13 mouse cellular contexts compared by ENCODE assay signal in genomic region chr8:58886405-58886804, GRCm38 (mm10). TPM values are rescaled to one million over a fixed set of nuclear protein-coding genes. Genes with fewer than 3 reads are reported as not detected.
DNase-seq lines count a peak whose midpoint lies in the region; ATAC-seq and TF ChIP-seq lines count a peak whose summit lies in the region.
"Had no signal": no experiment of that assay in that cellular context is flagged by ENCODE, and none has a peak within 500 bp of the region (broad histone marks: within the 10 kb centered on the region; RNA-seq: fewer than 3 reads in every experiment).

No protein-coding gene starts in this region.

- no peak overlapping the region for H3K27ac ChIP-seq in kidney, embryonic 15.5 days
- no peak overlapping the region for H3K27ac ChIP-seq in ES-E14 (ENCODE audit: insufficient read depth, low read depth, low read length, poor library complexity, severe bottlenecking)
- H3K27ac ChIP-seq: embryonic facial prominence, embryonic 15.5 days; hindbrain, embryonic 15.5 days had no signal

- H3K4me1 ChIP-seq in kidney, embryonic 15.5 days, result no peaks in the 10 kb centered on the region
- H3K4me1 ChIP-seq in ES-E14 (ENCODE audit: control insufficient read depth in 2 of 2, insufficient read depth in 2 of 2, low read length in 2 of 2, poor library complexity in 1 of 2), result no peaks in the 10 kb centered on the region
- H3K4me1 ChIP-seq: embryonic facial prominence, embryonic 15.5 days; hindbrain, embryonic 15.5 days had no signal

- H3K9me3 ChIP-seq in kidney, embryonic 15.5 days (replicated peaks), result no peaks in the 10 kb centered on the region
- no peaks in the 10 kb centered on the region for H3K9me3 ChIP-seq in ES-E14 (ENCODE audit: control insufficient read depth, insufficient read depth, low read depth, low read length)
- H3K9me3 ChIP-seq: embryonic facial prominence, embryonic 15.5 days; hindbrain, embryonic 15.5 days had no signal

- H3K36me3 ChIP-seq in kidney, embryonic 15.5 days, result no peaks in the 10 kb centered on the region
- no peaks in the 10 kb centered on the region for H3K36me3 ChIP-seq in ES-E14 (ENCODE audit: control insufficient read depth, insufficient read depth, low read length, poor library complexity, severe bottlenecking)
- H3K36me3 ChIP-seq: embryonic facial prominence, embryonic 15.5 days; hindbrain, embryonic 15.5 days had no signal

- H3K4me2 ChIP-seq in kidney, embryonic 15.5 days, result no peak overlapping the region
- H3K4me2 ChIP-seq: embryonic facial prominence, embryonic 15.5 days; hindbrain, embryonic 15.5 days had no signal

- in situ Hi-C loops in ES-E14 (cut with MboI; ENCODE audit: low sequenced_read_pairs in 2 of 2, unreplicated experiment in 2 of 2), result no loop called here

- H3K9ac ChIP-seq in kidney, embryonic 15.5 days, result no peak overlapping the region
- H3K9ac ChIP-seq in ES-E14 (ENCODE audit: insufficient read depth, low read depth, low read length, poor library complexity, severe bottlenecking), result no peak overlapping the region
- H3K9ac ChIP-seq: embryonic facial prominence, embryonic 15.5 days; hindbrain, embryonic 15.5 days had no signal

- H3K4me3 ChIP-seq in kidney, embryonic 15.5 days (replicated peaks), result no peak overlapping the region
- H3K4me3 ChIP-seq in ES-E14 (ENCODE audit: insufficient read depth in 1 of 2, low read depth in 1 of 2, low read length in 2 of 2, poor library complexity in 1 of 2, severe bottlenecking in 1 of 2), result no peak overlapping the region
- H3K4me3 ChIP-seq: embryonic facial prominence, embryonic 15.5 days; hindbrain, embryonic 15.5 days had no signal

- peak; percentile 52 to 79 for DNase-seq in cerebellum, postnatal 10 days
- no peak for DNase-seq in cerebellum, adult 8-10 months
- peak; percentile 6 for DNase-seq in kidney, postnatal 10 days
- DNase-seq in ES-E14 (ENCODE audit: low read depth, low spot score), result peak; percentile 6
- DNase-seq in embryo, embryonic 9.5 days (ENCODE audit: extremely low spot score), result peak; percentile 15
- no peak for DNase-seq in testis, postnatal 10 days (ENCODE audit: low spot score)
- DNase-seq: adrenal gland, postnatal 25 days had no signal

- WGBS in kidney, embryonic 15.5 days, result 9% methylated on average over 1 of the region's 1 CpGs

- H3K27me3 ChIP-seq in kidney, embryonic 15.5 days, result no peaks in the 10 kb centered on the region
- H3K27me3 ChIP-seq: embryonic facial prominence, embryonic 15.5 days; hindbrain, embryonic 15.5 days had no signal

- ATAC-seq in kidney, embryonic 15.5 days (replicated peaks; ENCODE audit: low FRiP score), result no peak
- no peak for ATAC-seq in megakaryocyte progenitor cell, adult 5-6 weeks (replicated peaks; ENCODE audit: poor library complexity)

TF ChIP-seq in ES-E14, 5 proteins besides CTCF, POLR2A, EP300 and RAD21:
- TF ChIP-seq CHD2 (IDR thresholded peaks at IDR 0.05; ENCODE audit: low read depth, low read length) (no peak), MAFK (IDR thresholded peaks at IDR 0.05; ENCODE audit: insufficient read depth, low read depth, low read length) (no peak), HCFC1 (IDR thresholded peaks at IDR 0.05; ENCODE audit: borderline replicate concordance, insufficient read depth, low read length) (no peak), ZNF384 (IDR thresholded peaks at IDR 0.05; ENCODE audit: low read depth, low read length) (no peak), ZC3H11A (IDR thresholded peaks at IDR 0.05; ENCODE audit: borderline replicate concordance, low read depth, low read length) (no peak)

RNA-seq across cellular contexts. Expression of gene BC030500, which starts 25.1 kb away (rescaled TPM):
- 2.6 and 3.5 TPM in 2 replicates for polyA plus RNA-seq in kidney, embryonic 15.5 days (2015; fragmentation: Nextera tagmentation; extraction: Ambion mirVana)
- total RNA-seq in ES-E14 (2012; rRNA removed), result not detected in 2 replicates
- not detected in 2 replicates for total RNA-seq in megakaryocyte progenitor cell, adult 5-6 weeks (2015)
- not detected in 2 replicates for total RNA-seq in megakaryocyte progenitor cell, adult 5-6 weeks (2017)
- total RNA-seq: adrenal gland, postnatal 25 days; neutrophil, adult 5-6 weeks had no signal
- polyA plus RNA-seq: gonadal fat pad, adult 2 months had no signal

RNA-seq across cellular contexts. Expression of gene Galntl6, which starts 26.0 kb away (rescaled TPM):
- 1.5 and 1.7 TPM in 2 replicates for polyA plus RNA-seq in kidney, embryonic 15.5 days (2015; fragmentation: Nextera tagmentation; extraction: Ambion mirVana)
- 0.09 TPM in 1 of 2 replicates, not detected in the other for total RNA-seq in ES-E14 (2012; rRNA removed)
- total RNA-seq in megakaryocyte progenitor cell, adult 5-6 weeks (2015), result not detected in 2 replicates
- not detected in 2 replicates for total RNA-seq in megakaryocyte progenitor cell, adult 5-6 weeks (2017)
- total RNA-seq: adrenal gland, postnatal 25 days; neutrophil, adult 5-6 weeks had no signal
- polyA plus RNA-seq: gonadal fat pad, adult 2 months had no signal

Comparison
In these comparisons a context has a peak if more than half of its experiments do, and no peak if none do; other contexts are left out.
1. DNase-seq: peak in cerebellum, postnatal 10 days (2 of 2), kidney, postnatal 10 days (single experiment), ES-E14 (single experiment) and embryo, embryonic 9.5 days (single experiment); none in cerebellum, adult 8-10 months (single experiment) and testis, postnatal 10 days (single experiment).